Mouse (Mus musculus): ENCODE results near the gene Alox5. TPM values are rescaled to one million over a fixed set of nuclear protein-coding genes. Genes with fewer than 3 reads are reported as not detected.

The Alox5 gene
- polyA plus RNA-seq, 1 experiment from 2014 or later, result 0.89 TPM

DNA sequence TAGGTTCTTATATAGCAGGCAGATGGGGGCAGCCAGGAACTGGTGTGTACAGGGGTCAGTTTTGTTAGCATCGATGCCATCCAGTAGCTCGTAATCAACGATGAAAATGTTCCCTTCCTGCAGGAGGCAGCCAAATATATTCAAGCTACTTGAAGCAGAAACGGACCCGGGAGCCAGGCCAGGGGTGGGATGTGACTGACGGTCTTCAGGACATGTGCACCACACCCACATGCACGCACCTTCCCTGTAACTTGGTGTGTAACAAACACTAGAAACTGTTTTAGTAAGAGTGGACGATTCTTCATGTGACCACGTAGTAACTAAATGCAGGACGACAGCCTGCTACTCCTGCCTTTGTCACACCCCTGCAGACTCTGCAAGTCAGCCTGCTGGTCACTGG, 40.7 kb downstream of the Alox5 start:
- H3K27me3 ChIP-seq (ENCODE audit: insufficient read depth, low read length), result no peaks in the 10 kb centered on the region
- WGBS, result 83% methylated on average over 10 of the region's 10 CpGs
- no peak for ATAC-seq (ENCODE audit: low FRiP score, low TSS enrichment)

DNA sequence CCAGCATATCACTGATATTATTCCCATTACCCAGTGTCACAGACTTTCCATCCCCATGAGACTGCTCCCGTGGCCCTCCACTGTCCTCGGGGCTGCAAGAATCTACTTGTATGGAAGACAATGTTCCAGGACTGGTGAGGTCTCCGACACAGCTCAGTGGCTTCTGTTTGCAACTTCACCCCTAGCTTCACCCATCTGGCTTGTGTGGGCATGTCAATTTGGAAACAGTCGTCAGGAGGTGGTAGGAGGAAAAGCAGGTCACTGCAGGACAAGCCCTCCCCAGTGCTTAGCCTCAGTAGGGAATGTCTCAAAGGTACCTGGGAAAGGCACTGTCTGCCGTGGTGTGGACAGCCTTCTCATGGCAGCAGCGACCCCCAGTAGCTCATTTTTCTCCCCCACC, 41.3 kb downstream of the Alox5 start:
- Histone ChIP-seq H3K9ac (replicated peaks; ENCODE audit: low read length) (no peak overlapping the region), H3K4me3 (ENCODE audit: low read length) (no peak overlapping the region), H3K27ac (ENCODE audit: low read length) (no peak overlapping the region), H3K36me3 (ENCODE audit: insufficient read depth, low read length) (no peaks in the 10 kb centered on the region), H3K9me3 (ENCODE audit: low read length) (no peaks in the 10 kb centered on the region), H3K4me1 (ENCODE audit: insufficient read depth, low read length) (no peaks in the 10 kb centered on the region), H3K4me2 (replicated peaks; ENCODE audit: low read depth, low read length) (no peak overlapping the region), H3K27me3 (ENCODE audit: insufficient read depth, low read length) (no peaks in the 10 kb centered on the region)
- WGBS, result 62% methylated on average over 6 of the region's 6 CpGs
- ATAC-seq (ENCODE audit: low FRiP score, low TSS enrichment), result no peak

More for the DNA sequence above, 40.7 kb downstream of the Alox5 start:
- H3K9me3 ChIP-seq (ENCODE audit: low read length), result no peaks in the 10 kb centered on the region
- H3K27ac ChIP-seq (ENCODE audit: low read length), result no peak overlapping the region
- no peak overlapping the region for H3K4me2 ChIP-seq (replicated peaks; ENCODE audit: low read depth, low read length)
- no peak overlapping the region for H3K4me3 ChIP-seq (ENCODE audit: low read length)
- no peaks in the 10 kb centered on the region for H3K4me1 ChIP-seq (ENCODE audit: insufficient read depth, low read length)
- no peak overlapping the region for H3K9ac ChIP-seq (replicated peaks; ENCODE audit: low read length)
- no peaks in the 10 kb centered on the region for H3K36me3 ChIP-seq (ENCODE audit: insufficient read depth, low read length)

DNA sequence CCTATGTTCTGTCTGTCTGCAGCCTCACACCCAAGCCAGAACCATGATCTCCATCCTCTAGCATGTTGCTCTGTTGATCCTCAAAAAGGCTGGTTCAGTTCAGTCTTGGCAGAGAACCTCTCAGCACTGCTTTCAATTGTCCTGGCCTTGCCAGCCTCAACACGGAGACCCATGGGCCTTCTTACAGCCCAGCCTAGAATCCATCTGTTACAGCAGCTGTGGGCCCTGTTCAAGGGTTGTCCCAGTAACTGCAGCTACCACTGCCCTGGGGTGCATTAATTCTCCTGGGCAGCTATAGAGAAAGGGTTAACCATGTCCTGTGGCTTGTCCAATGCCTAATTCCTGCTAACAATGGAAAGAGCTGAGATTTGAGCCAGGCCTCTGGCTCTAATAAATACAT, 42.5 kb downstream of the Alox5 start:
- Histone ChIP-seq H3K9ac (replicated peaks; ENCODE audit: low read length) (no peak overlapping the region), H3K27me3 (ENCODE audit: insufficient read depth, low read length) (no peaks in the 10 kb centered on the region), H3K9me3 (ENCODE audit: low read length) (no peaks in the 10 kb centered on the region), H3K27ac (ENCODE audit: low read length) (no peak overlapping the region), H3K36me3 (ENCODE audit: insufficient read depth, low read length) (no peaks in the 10 kb centered on the region), H3K4me2 (replicated peaks; ENCODE audit: low read depth, low read length) (no peak overlapping the region), H3K4me1 (ENCODE audit: insufficient read depth, low read length) (no peaks in the 10 kb centered on the region), H3K4me3 (ENCODE audit: low read length) (no peak overlapping the region)
- WGBS, result 90% methylated on average over 1 of the region's 1 CpGs
- ATAC-seq (ENCODE audit: low FRiP score, low TSS enrichment), result no peak

DNA sequence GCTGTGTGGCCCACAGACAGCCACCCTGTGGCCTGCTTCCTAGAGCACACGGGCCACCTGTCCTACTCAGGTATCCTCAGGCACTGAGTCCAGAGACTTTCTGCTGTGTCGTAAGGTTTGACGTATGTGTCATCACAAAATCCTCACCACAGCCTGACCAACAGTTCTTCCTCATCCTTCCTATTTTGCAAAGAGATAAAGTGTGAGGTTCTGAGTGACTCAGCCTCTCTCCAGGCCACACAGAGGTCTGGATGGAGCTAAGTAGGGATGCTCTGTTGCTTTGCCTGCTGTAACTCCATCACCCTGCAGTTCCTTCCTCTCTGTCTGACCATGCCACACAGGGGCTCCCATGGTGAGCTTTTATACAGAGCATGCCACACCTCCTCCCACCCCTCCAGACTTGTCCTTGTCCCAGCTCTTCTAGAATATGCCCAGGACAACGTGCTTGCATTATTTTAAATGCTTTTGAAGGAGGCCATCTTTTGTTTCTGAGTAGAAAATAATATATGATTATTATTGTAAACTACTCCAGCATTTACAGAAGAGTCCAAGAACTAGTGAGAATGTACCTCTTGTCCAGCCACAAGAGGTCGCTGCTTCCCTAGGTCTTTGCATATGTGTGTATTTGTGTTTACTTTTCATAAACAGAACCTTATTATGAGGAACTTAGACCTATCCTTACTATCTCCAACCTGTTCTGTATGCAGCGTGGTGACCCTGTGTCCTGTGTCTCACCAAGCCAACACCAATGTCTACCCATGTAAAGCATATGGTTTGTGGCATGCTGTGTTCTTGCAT, 43.3 kb downstream of the Alox5 start:
- no peaks in the 10 kb centered on the region for H3K4me1 ChIP-seq (ENCODE audit: insufficient read depth, low read length)
- H3K36me3 ChIP-seq (ENCODE audit: insufficient read depth, low read length), result no peaks in the 10 kb centered on the region
- no peak overlapping the region for H3K27ac ChIP-seq (ENCODE audit: low read length)
- WGBS, result 62% methylated on average over 6 of the region's 6 CpGs
- H3K27me3 ChIP-seq (ENCODE audit: insufficient read depth, low read length), result no peaks in the 10 kb centered on the region
- H3K4me2 ChIP-seq (replicated peaks; ENCODE audit: low read depth, low read length), result no peak overlapping the region
- no peak for ATAC-seq (ENCODE audit: low FRiP score, low TSS enrichment)
- H3K9ac ChIP-seq (replicated peaks; ENCODE audit: low read length), result no peak overlapping the region
- no peaks in the 10 kb centered on the region for H3K9me3 ChIP-seq (ENCODE audit: low read length)
- no peak overlapping the region for H3K4me3 ChIP-seq (ENCODE audit: low read length)

DNA sequence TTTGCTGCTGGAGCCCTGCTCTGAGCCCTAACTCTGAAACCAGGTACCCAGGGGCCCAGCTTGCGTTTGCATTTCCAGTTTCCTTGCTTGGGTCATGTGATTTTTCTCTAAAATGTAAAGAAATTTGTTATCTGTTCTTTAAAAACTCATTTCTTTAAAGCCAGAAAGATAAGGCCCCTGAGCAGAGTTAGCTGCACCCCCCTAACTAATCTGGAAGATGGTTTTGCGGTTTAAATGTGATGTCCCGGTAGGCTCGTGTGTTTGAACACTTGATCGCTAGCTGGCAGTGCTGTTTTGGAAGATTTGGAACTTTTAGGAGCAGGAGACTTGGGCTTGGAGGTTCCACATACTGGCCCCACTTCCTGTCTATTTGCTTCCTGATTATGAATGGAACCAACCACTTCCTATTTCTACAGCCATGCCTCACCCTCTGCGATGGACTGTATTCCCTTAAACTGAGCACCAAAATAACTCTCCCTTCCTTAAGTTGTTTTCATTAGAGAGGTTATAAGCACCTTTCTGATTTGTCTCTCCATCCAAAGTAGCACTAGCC, 44.9 kb downstream of the Alox5 start:
- Histone ChIP-seq H3K27ac (ENCODE audit: low read length) (no peak overlapping the region), H3K4me3 (ENCODE audit: low read length) (no peak overlapping the region), H3K9ac (replicated peaks; ENCODE audit: low read length) (no peak overlapping the region), H3K9me3 (ENCODE audit: low read length) (no peaks in the 10 kb centered on the region), H3K27me3 (ENCODE audit: insufficient read depth, low read length) (no peaks in the 10 kb centered on the region), H3K4me2 (replicated peaks; ENCODE audit: low read depth, low read length) (no peak overlapping the region), H3K4me1 (ENCODE audit: insufficient read depth, low read length) (no peaks in the 10 kb centered on the region), H3K36me3 (ENCODE audit: insufficient read depth, low read length) (no peaks in the 10 kb centered on the region)
- ATAC-seq (ENCODE audit: low FRiP score, low TSS enrichment), result no peak
- 87% methylated on average over 6 of the region's 6 CpGs for WGBS

DNA sequence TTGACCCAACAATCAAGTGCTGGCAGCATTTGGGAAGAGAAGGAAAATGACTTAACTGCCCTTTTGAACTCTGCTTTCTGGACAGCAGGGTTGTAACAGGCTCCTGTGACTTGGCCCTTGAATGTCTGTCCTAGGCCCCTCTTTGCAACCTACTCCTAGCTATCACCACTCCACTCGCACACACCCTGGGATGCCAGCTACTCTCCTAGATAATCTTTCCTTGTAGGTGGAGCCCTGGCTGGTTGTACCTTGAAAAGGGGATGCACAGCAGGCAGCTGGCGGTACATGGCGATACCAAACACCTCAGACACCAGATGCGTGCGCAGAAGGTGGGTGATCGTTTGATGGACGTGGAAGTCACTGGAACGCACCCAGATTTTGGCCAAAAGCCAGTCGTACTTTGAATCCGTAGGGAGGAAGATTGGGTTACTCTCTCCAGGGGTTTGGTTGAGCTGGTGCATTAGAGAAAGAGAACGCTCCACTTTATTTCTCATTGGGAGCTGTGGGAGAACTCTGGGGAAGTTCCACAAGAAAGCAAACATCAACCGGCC, 45.8 kb downstream of the Alox5 start:
- H3K4me3 ChIP-seq (ENCODE audit: low read length), result no peak overlapping the region
- H3K9ac ChIP-seq (replicated peaks; ENCODE audit: low read length), result no peak overlapping the region
- H3K9me3 ChIP-seq (ENCODE audit: low read length), result no peaks in the 10 kb centered on the region
- no peaks in the 10 kb centered on the region for H3K4me1 ChIP-seq (ENCODE audit: insufficient read depth, low read length)
- H3K36me3 ChIP-seq (ENCODE audit: insufficient read depth, low read length), result 0 out of 2 replicates have a peak, but pooled peaks cover 4% of the 10 kb centered on the region
- H3K27ac ChIP-seq (ENCODE audit: low read length), result no peak overlapping the region
- 69% methylated on average over 12 of the region's 12 CpGs for whole genome bisulfite sequencing
- no peaks in the 10 kb centered on the region for H3K27me3 ChIP-seq (ENCODE audit: insufficient read depth, low read length)
- no peak overlapping the region for H3K4me2 ChIP-seq (replicated peaks; ENCODE audit: low read depth, low read length)
- no peak for ATAC-seq (ENCODE audit: low FRiP score, low TSS enrichment)

DNA sequence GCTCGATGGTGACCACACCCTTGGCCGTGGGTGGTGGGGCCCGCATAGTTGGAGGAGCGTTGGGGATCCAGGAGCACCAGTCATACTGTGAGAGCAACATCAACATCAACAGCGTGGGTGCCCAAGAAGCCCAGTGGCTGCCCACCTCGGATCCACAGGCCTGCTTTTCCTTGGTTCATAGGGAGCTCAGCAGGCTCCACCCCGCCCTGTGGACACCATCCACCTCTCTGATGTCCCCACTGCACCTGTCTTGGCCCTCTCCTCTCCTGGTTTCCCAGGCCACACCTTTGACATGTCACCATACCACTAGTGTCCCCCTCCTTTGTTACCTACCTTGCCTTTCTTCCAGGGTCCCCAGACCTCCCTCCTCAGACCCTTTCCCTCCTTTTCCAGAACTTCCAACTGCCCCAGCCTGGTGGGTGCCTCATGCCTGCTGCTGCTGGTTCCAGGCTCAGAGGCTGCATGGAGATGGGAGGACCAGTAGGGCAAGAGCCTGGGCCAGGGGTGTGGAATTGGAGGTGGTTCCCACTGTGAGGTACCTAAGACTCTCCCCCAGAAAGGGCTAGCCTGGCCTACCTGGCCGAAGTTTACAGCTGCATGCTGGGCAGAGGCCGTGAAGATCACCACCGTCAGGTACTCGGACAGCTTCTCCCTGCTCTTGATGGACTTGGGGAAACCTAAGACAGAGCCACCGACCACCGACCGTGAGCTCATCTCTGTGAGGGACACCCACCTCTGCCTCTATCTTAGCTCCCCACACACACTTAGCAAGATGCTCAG, 48.2 kb downstream of the Alox5 start:
- Histone ChIP-seq H3K4me2 (replicated peaks; ENCODE audit: low read depth, low read length) (no peak overlapping the region), H3K36me3 (ENCODE audit: insufficient read depth, low read length) (peaks cover 5% of the 10 kb centered on the region; the same call in 1 of the 2 replicates), H3K9ac (replicated peaks; ENCODE audit: low read length) (no peak overlapping the region), H3K4me3 (ENCODE audit: low read length) (no peak overlapping the region), H3K27ac (ENCODE audit: low read length) (no peak overlapping the region), H3K27me3 (ENCODE audit: insufficient read depth, low read length) (no peaks in the 10 kb centered on the region), H3K4me1 (ENCODE audit: insufficient read depth, low read length) (no peaks in the 10 kb centered on the region), H3K9me3 (ENCODE audit: low read length) (no peaks in the 10 kb centered on the region)
- no peak for ATAC-seq (ENCODE audit: low FRiP score, low TSS enrichment)
- WGBS, result 95% methylated on average over 14 of the region's 14 CpGs

DNA sequence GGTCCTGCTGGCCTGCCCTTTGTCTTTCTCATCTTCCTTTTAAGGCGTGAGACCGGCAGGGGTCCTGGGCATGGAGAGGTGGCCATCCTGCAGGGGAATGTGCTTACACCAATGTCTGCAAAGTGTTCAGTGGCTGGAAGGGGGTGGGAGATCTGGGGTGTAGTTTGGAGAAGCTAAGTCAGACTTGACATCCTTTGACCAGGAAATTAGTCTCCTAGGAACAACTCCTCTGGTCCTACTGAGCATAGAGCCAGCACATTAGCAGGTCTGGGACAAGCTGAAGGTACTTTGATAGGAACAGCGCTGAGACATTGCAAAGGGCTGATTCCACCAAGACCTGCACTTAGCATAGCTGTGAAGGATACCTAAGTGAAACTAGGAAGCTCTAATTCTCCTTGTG, 49.3 kb downstream of the Alox5 start:
- Histone ChIP-seq H3K4me3 (ENCODE audit: low read length) (no peak overlapping the region), H3K4me1 (ENCODE audit: insufficient read depth, low read length) (no peaks in the 10 kb centered on the region), H3K9me3 (ENCODE audit: low read length) (no peaks in the 10 kb centered on the region), H3K36me3 (ENCODE audit: insufficient read depth, low read length) (peaks cover 7% of the 10 kb centered on the region; the same call in 1 of the 2 replicates), H3K9ac (replicated peaks; ENCODE audit: low read length) (no peak overlapping the region), H3K27ac (ENCODE audit: low read length) (no peak overlapping the region), H3K4me2 (replicated peaks; ENCODE audit: low read depth, low read length) (no peak overlapping the region), H3K27me3 (ENCODE audit: insufficient read depth, low read length) (no peaks in the 10 kb centered on the region)
- 88% methylated on average over 3 of the region's 3 CpGs for WGBS
- ATAC-seq (ENCODE audit: low FRiP score, low TSS enrichment), result no peak

DNA sequence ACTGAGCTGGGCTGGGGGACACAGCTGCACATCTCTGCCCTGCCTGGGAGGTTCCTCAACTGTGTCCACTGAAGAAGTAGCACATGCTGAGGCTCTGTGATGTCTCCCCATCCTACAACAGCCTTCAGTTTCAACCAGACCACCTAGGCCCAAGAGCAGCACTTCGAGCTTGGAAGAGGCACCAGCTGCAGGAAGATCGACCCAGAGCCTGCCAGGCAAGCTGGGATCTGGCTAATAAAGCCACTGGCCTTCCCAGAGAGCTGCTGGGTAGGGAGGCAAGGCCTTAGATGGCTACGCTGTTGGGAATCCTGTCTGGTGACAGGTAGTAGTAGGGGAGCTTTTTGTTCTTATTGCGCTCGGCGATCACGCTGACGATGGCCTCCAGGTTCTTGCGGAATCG, 50.5 kb downstream of the Alox5 start:
- Histone ChIP-seq H3K9ac (replicated peaks; ENCODE audit: low read length) (no peak overlapping the region), H3K36me3 (ENCODE audit: insufficient read depth, low read length) (peaks cover 9% of the 10 kb centered on the region), H3K4me3 (ENCODE audit: low read length) (no peak overlapping the region), H3K9me3 (ENCODE audit: low read length) (no peaks in the 10 kb centered on the region), H3K4me2 (replicated peaks; ENCODE audit: low read depth, low read length) (no peak overlapping the region), H3K27me3 (ENCODE audit: insufficient read depth, low read length) (no peaks in the 10 kb centered on the region), H3K4me1 (ENCODE audit: insufficient read depth, low read length) (no peaks in the 10 kb centered on the region), H3K27ac (ENCODE audit: low read length) (no peak overlapping the region)
- ATAC-seq (ENCODE audit: low FRiP score, low TSS enrichment), result no peak
- 94% methylated on average over 10 of the region's 10 CpGs for WGBS

Data from kidney, embryonic 16.5 days (tissue).